Mouse (Mus musculus) lung, embryonic 15.5 days (tissue): ENCODE measurements around the gene Atxn7l2. TPM values are rescaled to one million over a fixed set of nuclear protein-coding genes. Genes with fewer than 3 reads are reported as not detected.

ENCODE experiments used
- ATAC-seq: fragments of 200-750 bp; cut with Nextera tagmentation; 2 replicates; pipeline ENCODE4 v1.8.0; 2017; ENCODE audit warnings: moderate number of reproducible peaks, borderline replicate concordance; ENCODE audit not compliant: low FRiP score, low TSS enrichment; ENCODE audit errors: extremely low read depth
- H3K27ac ChIP-seq: fragments of 300-500 bp; sonication (generic); 2 replicates; pipeline ENCODE4 v1.5.1; 2015; ENCODE audit warnings: moderate library complexity, mild to moderate bottlenecking, inconsistent platforms
- H3K27me3 ChIP-seq: fragments of 300-500 bp; sonication (generic); 2 replicates; pipeline ENCODE4 v1.6.1; 2015; ENCODE audit warnings: inconsistent platforms
- H3K36me3 ChIP-seq: fragments of 300-500 bp; sonication (generic); 2 replicates; pipeline ENCODE4 v1.6.1; 2015; ENCODE audit warnings: inconsistent platforms
- H3K4me1 ChIP-seq: fragments of 300-500 bp; sonication (generic); 2 replicates; pipeline ENCODE4 v1.6.1; 2015; ENCODE audit warnings: inconsistent platforms
- H3K4me2 ChIP-seq: fragments of 300-500 bp; sonication (generic); 2 replicates; pipeline ENCODE4 v1.6.1; 2015; ENCODE audit warnings: inconsistent platforms, mild to moderate bottlenecking, moderate library complexity
- H3K4me3 ChIP-seq: fragments of 300-500 bp; sonication (generic); 2 replicates; pipeline ENCODE4 v1.5.1; 2015; ENCODE audit warnings: mild to moderate bottlenecking, inconsistent platforms
- H3K9ac ChIP-seq: fragments of 300-500 bp; sonication (generic); 2 replicates; pipeline ENCODE4 v1.6.1; 2015; ENCODE audit warnings: inconsistent platforms
- H3K9me3 ChIP-seq: fragments of 300-500 bp; sonication (generic); 2 replicates; pipeline ENCODE4 v1.6.1; 2016; ENCODE audit warnings: inconsistent platforms
- WGBS: fragments of 180-500 bp; shearing (Covaris S2); methylation state at CpG from one replicate; pipeline ENCODE4 v1.1.7; 2015; 5-methylcytosine and 5-hydroxymethylcytosine counted together
- polyA plus RNA-seq: library from polyadenylated mRNA; unstranded; fragments of >200 nt; fragmentation: Nextera tagmentation; extraction: Ambion mirVana; gene quantifications from 2 replicates; pipeline ENCODE4 v1.2.1, GENCODE M21; 2015

The Atxn7l2 gene
- polyA plus RNA-seq, 1 experiment from 2014 or later = 14.5 TPM

DNA sequence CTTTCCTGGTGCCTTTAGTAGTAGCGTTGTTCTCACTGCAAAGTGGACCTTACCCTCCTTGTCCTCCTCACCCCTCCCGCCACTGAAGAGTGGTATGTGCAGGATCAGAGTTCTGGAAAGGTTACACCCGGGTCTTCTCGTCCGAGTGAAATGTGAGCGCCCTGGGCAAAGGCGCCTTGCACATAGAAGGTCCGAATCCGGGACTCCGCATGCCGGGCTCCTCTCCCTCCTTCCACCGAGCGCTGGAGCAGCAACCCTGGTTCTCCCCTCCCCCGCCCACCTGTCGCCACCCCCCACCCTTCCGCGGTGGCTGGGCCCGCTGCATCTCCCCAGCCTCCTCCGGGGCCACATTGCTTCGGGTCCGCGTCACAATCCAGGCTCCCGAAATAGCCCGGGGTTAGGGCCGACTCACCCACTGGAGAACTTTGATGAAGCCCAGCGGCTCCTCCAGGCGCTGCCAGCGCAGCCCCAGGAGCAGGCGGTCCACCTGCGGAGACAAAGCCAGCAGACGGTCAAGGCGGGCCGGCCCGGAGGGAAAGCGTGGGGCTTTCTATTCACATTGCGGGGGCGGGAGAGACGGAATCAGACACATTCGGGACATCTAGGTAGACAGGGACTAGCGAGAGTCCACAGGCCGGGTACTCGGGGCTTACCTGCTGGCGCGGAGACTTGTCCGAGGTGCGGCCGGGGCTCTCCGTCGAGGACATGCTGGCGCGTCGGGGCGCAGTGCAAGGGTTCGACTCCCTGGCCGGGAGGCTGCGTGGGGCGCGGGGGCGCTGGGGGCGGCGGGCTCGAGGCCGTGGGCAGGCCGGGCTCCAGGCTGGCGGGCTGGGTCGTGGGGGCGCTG is 15.2 kb upstream of the Atxn7l2 start:
- Histone ChIP-seq H3K27me3 (peaks cover 46% of the 10 kb centered on the region), H3K9ac (peak overlapping the region; percentile 29), H3K4me3 (peak overlapping the region; percentile 44), H3K9me3 (no peaks in the 10 kb centered on the region), H3K4me2 (peak overlapping the region; percentile 81), H3K27ac (no peak overlapping the region), H3K36me3 (no peaks in the 10 kb centered on the region), H3K4me1 (peaks cover 17% of the 10 kb centered on the region)
- 1% methylated on average over 62 of the region's 67 CpGs for WGBS
- ATAC-seq = peak; percentile 35

- H3K27me3 ChIP-seq = peaks cover 26% of the 10 kb centered on the region
- H3K36me3 ChIP-seq = no peaks in the 10 kb centered on the region
- H3K4me3 ChIP-seq = no peak overlapping the region
- H3K9ac ChIP-seq = no peak overlapping the region
- no peaks in the 10 kb centered on the region for H3K9me3 ChIP-seq
- peaks cover under 1% of the 10 kb centered on the region; the same call in 1 of the 2 replicates for H3K4me1 ChIP-seq
- WGBS = 70% methylated on average over 3 of the region's 3 CpGs
- H3K4me2 ChIP-seq = no peak overlapping the region
- ATAC-seq = no peak
- no peak overlapping the region for H3K27ac ChIP-seq
These were observed 9.9 kb upstream of the Atxn7l2 start for GRCm38 (mm10) chr3:108220661-108221060.

DNA sequence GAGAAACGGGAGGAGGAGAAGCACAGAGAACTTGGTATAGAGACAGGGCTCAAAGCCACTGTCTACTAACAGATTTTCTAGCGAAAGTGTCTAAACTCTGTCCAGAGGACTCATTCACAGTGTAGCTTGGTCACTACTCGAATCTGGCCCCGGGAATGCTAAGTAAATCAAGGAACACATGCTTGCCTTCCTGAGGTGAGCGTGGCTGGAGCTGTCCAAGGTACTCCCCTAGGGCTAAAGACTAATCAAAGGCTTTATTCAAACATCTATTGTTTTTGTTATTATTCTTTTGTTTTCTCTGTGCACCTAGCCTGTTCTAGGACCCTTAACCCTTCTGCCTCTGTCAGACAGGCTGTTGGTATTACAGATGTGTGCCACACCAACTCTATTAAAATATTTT is 4.0 kb upstream of the Atxn7l2 start:
- 9% methylated on average over 5 of the region's 5 CpGs for WGBS
- H3K4me2 ChIP-seq = no peak overlapping the region

DNA sequence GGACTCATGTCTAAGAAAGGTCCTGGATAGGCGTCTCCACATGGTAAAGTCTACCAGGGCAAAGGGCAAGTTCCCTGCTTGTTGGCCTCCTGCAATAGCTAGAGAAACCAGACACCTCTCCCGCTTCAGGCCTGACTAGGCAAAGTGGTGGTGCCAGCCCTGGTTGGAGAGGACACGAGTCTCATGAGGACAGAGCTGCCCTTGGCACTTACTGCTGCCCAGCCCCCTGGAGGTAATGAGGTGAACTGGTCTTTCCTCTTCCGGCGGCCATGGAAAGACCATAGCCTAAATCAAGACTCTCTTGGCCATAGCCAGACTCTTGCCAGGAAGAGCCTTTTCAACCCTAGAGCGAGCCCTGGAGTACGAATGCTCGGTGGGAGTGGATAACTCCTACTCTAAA is 1.7 kb upstream of the Atxn7l2 start:
- peaks cover 24% of the 10 kb centered on the region for H3K4me1 ChIP-seq
- no peak overlapping the region for H3K9ac ChIP-seq
- H3K9me3 ChIP-seq = no peaks in the 10 kb centered on the region
- H3K36me3 ChIP-seq = no peaks in the 10 kb centered on the region
- no peak overlapping the region for H3K4me2 ChIP-seq
- no peak overlapping the region for H3K4me3 ChIP-seq
- WGBS = 75% methylated on average over 8 of the region's 8 CpGs
- no peaks in the 10 kb centered on the region; the same call in 1 of the 2 replicates for H3K27me3 ChIP-seq
- no peak for ATAC-seq
- H3K27ac ChIP-seq = no peak overlapping the region

More for the DNA sequence above, 4.0 kb upstream of the Atxn7l2 start:
- Histone ChIP-seq H3K9ac (no peak overlapping the region), H3K4me1 (peaks cover 6% of the 10 kb centered on the region), H3K27ac (no peak overlapping the region), H3K9me3 (no peaks in the 10 kb centered on the region), H3K36me3 (no peaks in the 10 kb centered on the region), H3K27me3 (peaks cover 1% of the 10 kb centered on the region; the same call in 1 of the 2 replicates), H3K4me3 (no peak overlapping the region)
- ATAC-seq = no peak

GRCm38 (mm10) chr3:108211845-108212244 is 1.1 kb upstream of the Atxn7l2 start:
- H3K9me3 ChIP-seq = no peaks in the 10 kb centered on the region
- no peaks in the 10 kb centered on the region for H3K36me3 ChIP-seq
- no peak for ATAC-seq
- WGBS = 59% methylated on average over 6 of the region's 6 CpGs
- H3K27me3 ChIP-seq = no peaks in the 10 kb centered on the region
- H3K27ac ChIP-seq = no peak overlapping the region
- H3K4me1 ChIP-seq = peaks cover 29% of the 10 kb centered on the region
- no peak overlapping the region for H3K4me3 ChIP-seq
- H3K9ac ChIP-seq = no peak overlapping the region
- H3K4me2 ChIP-seq = peak overlapping the region; percentile 84; the same call in 1 of the 2 replicates

DNA sequence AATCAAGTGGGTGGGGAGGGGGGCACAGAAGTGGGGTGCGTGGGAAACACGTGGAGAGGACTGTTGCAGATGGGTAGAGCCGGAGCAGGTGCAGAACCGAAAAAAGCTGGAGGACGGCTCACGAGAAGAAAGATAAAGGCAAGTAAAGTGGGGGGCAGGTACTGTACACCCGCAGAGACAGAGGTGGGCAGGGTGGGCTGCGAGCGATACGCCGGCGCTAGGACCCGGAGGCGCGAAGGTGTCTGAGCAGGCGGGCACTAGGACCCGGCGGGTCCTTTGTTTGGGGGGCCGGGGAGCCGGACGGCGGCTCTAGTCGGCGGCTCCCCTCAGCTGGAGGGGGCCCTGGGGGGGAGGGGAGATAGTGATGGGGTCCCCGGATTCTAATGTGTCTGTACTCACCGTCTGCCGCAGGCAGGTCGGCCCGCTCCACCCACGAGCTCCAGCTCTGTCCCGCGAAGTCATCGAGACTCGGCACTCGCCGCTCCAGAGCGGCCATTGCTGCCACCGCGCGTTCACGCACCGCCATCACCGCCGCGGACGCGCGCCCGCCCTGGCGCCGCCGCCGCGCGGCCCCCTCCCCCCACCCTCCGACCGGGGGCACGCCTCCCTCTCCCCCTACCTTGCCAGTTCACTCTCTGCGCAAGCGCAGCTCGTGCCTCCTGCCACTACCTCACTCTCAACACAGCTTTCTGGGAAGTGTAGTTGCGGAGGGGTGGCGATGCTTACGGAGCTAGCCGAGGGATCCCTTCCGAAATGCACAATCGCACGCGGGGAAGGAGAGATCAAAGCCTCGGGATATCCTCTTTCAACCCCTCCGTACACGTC is 576 bp downstream of the Atxn7l2 start:
- no peaks in the 10 kb centered on the region for H3K9me3 ChIP-seq
- H3K36me3 ChIP-seq = peaks cover 13% of the 10 kb centered on the region; the same call in 1 of the 2 replicates
- ATAC-seq = peak; percentile 93
- peak overlapping the region; percentile 56 for H3K4me3 ChIP-seq
- H3K9ac ChIP-seq = peak overlapping the region; percentile 59
- WGBS = under 1% methylated on average over 69 of the region's 72 CpGs
- peak overlapping the region; percentile 84 for H3K4me2 ChIP-seq
- H3K27me3 ChIP-seq = no peaks in the 10 kb centered on the region
- H3K4me1 ChIP-seq = peaks cover 34% of the 10 kb centered on the region
- peak overlapping the region; percentile 88 for H3K27ac ChIP-seq

DNA sequence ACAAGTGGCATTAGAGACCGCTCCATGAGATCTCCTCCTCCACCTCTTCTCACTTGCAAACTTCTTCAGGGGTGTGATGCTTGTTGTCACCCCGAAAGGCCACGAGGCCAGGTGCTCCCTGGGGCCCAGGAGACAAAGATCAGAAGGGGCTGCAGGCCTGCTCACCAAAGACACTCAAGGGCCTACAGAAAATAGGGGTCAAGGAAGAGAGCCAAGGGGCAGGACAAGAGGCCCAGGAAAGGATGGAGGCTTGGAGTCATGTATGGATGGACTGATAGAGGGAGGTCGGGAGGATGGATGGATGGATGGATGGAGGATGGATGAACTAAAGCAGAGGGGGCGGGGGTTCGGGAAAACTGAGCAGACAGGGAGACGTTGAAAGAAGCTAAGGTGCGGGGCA is 1.2 kb downstream of the Atxn7l2 start:
- Histone ChIP-seq H3K4me3 (peak overlapping the region; percentile 56), H3K9me3 (no peaks in the 10 kb centered on the region), H3K4me1 (peaks cover 36% of the 10 kb centered on the region), H3K27me3 (no peaks in the 10 kb centered on the region), H3K4me2 (peak overlapping the region; percentile 84), H3K9ac (peak overlapping the region; percentile 59), H3K27ac (no peak overlapping the region), H3K36me3 (peaks cover 18% of the 10 kb centered on the region; the same call in 1 of the 2 replicates)
- 5% methylated on average over 8 of the region's 8 CpGs for WGBS
- ATAC-seq = no peak

DNA sequence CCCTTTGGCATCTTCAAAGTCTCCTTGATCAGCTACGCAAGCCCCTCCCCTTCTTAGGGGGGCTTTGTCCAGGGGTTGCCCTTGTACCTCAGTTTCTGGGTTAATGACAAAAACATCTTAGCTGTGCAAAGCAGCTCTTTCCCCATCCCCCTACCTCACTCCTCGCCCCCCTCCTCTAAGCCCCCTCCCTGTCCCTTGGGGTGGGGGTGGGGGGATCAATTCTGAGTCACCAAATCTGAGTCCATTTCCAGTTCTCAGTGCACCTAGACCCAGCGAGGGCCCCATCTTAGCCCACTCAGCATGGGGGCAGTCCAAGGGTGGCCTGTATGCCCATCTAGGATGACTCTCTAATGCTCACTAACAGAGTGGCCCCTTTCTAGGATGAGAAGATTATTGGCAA is 1.7 kb downstream of the Atxn7l2 start:
- no peak for ATAC-seq
- WGBS = 55% methylated on average over 3 of the region's 3 CpGs
- Histone ChIP-seq H3K9ac (peak overlapping the region; percentile 59; the same call in 1 of the 2 replicates), H3K9me3 (no peaks in the 10 kb centered on the region), H3K4me3 (peak overlapping the region; percentile 56), H3K27ac (no peak overlapping the region), H3K4me2 (peak overlapping the region; percentile 84), H3K4me1 (peaks cover 38% of the 10 kb centered on the region), H3K27me3 (no peaks in the 10 kb centered on the region), H3K36me3 (peaks cover 22% of the 10 kb centered on the region; the same call in 1 of the 2 replicates)

GRCm38 (mm10) chr3:108206731-108207375 is 3.9 kb downstream of the Atxn7l2 start:
- peaks cover 30% of the 10 kb centered on the region; the same call in 1 of the 2 replicates for H3K36me3 ChIP-seq
- no peaks in the 10 kb centered on the region for H3K9me3 ChIP-seq
- peak; percentile 10; the same call in 1 of the 2 replicates for ATAC-seq
- WGBS = 69% methylated on average over 15 of the region's 15 CpGs
- peak overlapping the region; percentile 42; the same call in 1 of the 2 replicates for H3K27ac ChIP-seq
- H3K4me2 ChIP-seq = 0 out of 2 replicates have a peak overlapping the region, but pooled peaks have one; percentile 1
- no peaks in the 10 kb centered on the region for H3K27me3 ChIP-seq
- H3K9ac ChIP-seq = no peak overlapping the region
- no peak overlapping the region for H3K4me3 ChIP-seq
- H3K4me1 ChIP-seq = peaks cover 52% of the 10 kb centered on the region

- Histone ChIP-seq H3K27me3 (no peaks in the 10 kb centered on the region), H3K4me3 (no peak overlapping the region), H3K4me2 (no peak overlapping the region), H3K27ac (no peak overlapping the region), H3K4me1 (peaks cover 56% of the 10 kb centered on the region), H3K9me3 (no peaks in the 10 kb centered on the region), H3K36me3 (peaks cover 30% of the 10 kb centered on the region; the same call in 1 of the 2 replicates), H3K9ac (no peak overlapping the region)
- 89% methylated on average over 8 of the region's 8 CpGs for WGBS
- no peak for ATAC-seq
These were observed 5.1 kb downstream of the Atxn7l2 start for GRCm38 (mm10) chr3:108205601-108206000.

GRCm38 (mm10) chr3:108204470-108204869 is 6.3 kb downstream of the Atxn7l2 start:
- Histone ChIP-seq H3K4me1 (peaks cover 59% of the 10 kb centered on the region), H3K36me3 (peaks cover 30% of the 10 kb centered on the region; the same call in 1 of the 2 replicates)

More at GRCm38 (mm10) chr3:108204470-108204869, 6.3 kb downstream of the Atxn7l2 start:
- Histone ChIP-seq H3K9me3 (no peaks in the 10 kb centered on the region), H3K9ac (no peak overlapping the region), H3K4me2 (no peak overlapping the region), H3K27ac (0 out of 2 replicates have a peak overlapping the region, but pooled peaks have one; percentile 13), H3K27me3 (no peaks in the 10 kb centered on the region), H3K4me3 (no peak overlapping the region)
- 66% methylated on average over 11 of the region's 11 CpGs for WGBS
- no peak for ATAC-seq
